Mouse (Mus musculus): ENCODE measurements around the gene Ghrh.

DNA sequence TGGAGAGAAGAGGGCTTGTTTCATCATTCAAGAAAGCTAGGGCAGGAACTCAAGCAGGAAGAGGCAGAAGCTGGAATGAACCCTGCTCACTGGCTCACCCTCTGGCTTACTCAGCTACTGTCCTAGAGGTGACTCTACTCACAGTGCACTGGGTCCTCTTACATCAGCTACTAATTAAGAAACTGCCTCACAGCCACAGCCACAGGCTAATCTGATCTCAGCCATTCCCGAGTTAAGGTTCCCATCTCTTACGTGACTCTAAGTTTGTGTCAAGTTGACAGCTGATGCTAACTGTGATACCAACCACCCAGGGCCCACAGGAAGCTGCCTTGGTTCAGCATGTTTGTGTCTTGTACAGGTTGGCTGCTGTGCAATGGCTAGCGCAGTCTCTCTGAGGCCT is 15.7 kb upstream of the Ghrh start:
- TF ChIP-seq POLR2A (IDR thresholded peaks at IDR 0.05; ENCODE audit: low read depth, low read length) (no peak), CTCF (IDR thresholded peaks at IDR 0.05; ENCODE audit: extremely low read depth, insufficient read depth, insufficient read length, insufficient replicate concordance) (no peak)

Data from spleen, adult 2 months (tissue).